ENCODE assay signal across 17 mouse cellular contexts in genomic region chr10:71468315-71468714, GRCm38 (mm10).
"Had no signal": no experiment of that assay in that cellular context is flagged by ENCODE, and none has a peak within 500 bp of the region (broad histone marks: within the 10 kb centered on the region; RNA-seq: fewer than 3 reads in every experiment).

No protein-coding gene starts in this region.

- H3K4me2 ChIP-seq: neural tube, embryonic 12.5 days; neural tube, embryonic 13.5 days; neural tube, embryonic 15.5 days; stomach, embryonic 15.5 days had no signal

- H3K4me1 ChIP-seq: neural tube, embryonic 12.5 days; neural tube, embryonic 13.5 days; neural tube, embryonic 15.5 days; stomach, embryonic 15.5 days had no signal

- DNase-seq: retina, postnatal 1 day; right cerebral cortex, adult 18-20 months; right cerebral cortex, postnatal 14 days; right cerebral cortex, postnatal 25 days; right cerebral cortex, postnatal 4 days; spleen, adult 18-20 months; thymus, adult 18-20 months; thymus, adult 2 months; thymus, postnatal 14 days; thymus, postnatal 25 days; thymus, postnatal 36 days; thymus, postnatal 4 days had no signal

- H3K36me3 ChIP-seq: neural tube, embryonic 12.5 days; neural tube, embryonic 13.5 days; neural tube, embryonic 15.5 days; stomach, embryonic 15.5 days had no signal

- H3K9me3 ChIP-seq: neural tube, embryonic 12.5 days; neural tube, embryonic 13.5 days; neural tube, embryonic 15.5 days; stomach, embryonic 15.5 days had no signal

- H3K9ac ChIP-seq: neural tube, embryonic 12.5 days; neural tube, embryonic 13.5 days; neural tube, embryonic 15.5 days; stomach, embryonic 15.5 days had no signal

- H3K4me3 ChIP-seq: neural tube, embryonic 12.5 days; neural tube, embryonic 13.5 days; neural tube, embryonic 15.5 days; stomach, embryonic 15.5 days had no signal

- H3K27me3 ChIP-seq: neural tube, embryonic 12.5 days; neural tube, embryonic 13.5 days; neural tube, embryonic 15.5 days; stomach, embryonic 15.5 days had no signal

- H3K27ac ChIP-seq: neural tube, embryonic 12.5 days; neural tube, embryonic 13.5 days; neural tube, embryonic 15.5 days; stomach, embryonic 15.5 days; stomach, postnatal 0 days had no signal
